Mouse (Mus musculus) spleen, adult 2 months (tissue): ENCODE measurements around the gene Fnbp1. TPM values are rescaled to one million over a fixed set of nuclear protein-coding genes. Genes with fewer than 3 reads are reported as not detected.

Experiments
- DNase-seq, 2 experiments: peaks; one replicate each; pipeline versions ENCODE4 v3.0.0 to v3.0.0-alpha.2; 2012 to 2021; ENCODE audit warnings: low spot score in 2 of 2, low read depth in 1 of 2
- H3K27ac ChIP-seq: fragments of 200-500 bp; 2 replicates; pipeline ENCODE4 v1.5.1; 2012; ENCODE audit warnings: low read length, inconsistent platforms; ENCODE audit not compliant: insufficient read depth
- H3K27me3 ChIP-seq: fragments of 200-500 bp; 2 replicates; pipeline ENCODE4 v1.6.1; 2012; ENCODE audit warnings: mild to moderate bottlenecking, moderate library complexity, low read length, inconsistent platforms; ENCODE audit not compliant: control insufficient read depth, insufficient read depth
- H3K36me3 ChIP-seq: fragments of 200-500 bp; 2 replicates; pipeline ENCODE4 v1.6.1; 2012; ENCODE audit warnings: mild to moderate bottlenecking, low read length, inconsistent platforms; ENCODE audit not compliant: control insufficient read depth, insufficient read depth
- H3K4me1 ChIP-seq: fragments of 200-500 bp; 2 replicates; pipeline ENCODE4 v1.6.1; 2011; ENCODE audit warnings: inconsistent platforms; ENCODE audit not compliant: control insufficient read depth, insufficient read depth, insufficient read length
- H3K4me3 ChIP-seq: fragments of 200-500 bp; 2 replicates; pipeline ENCODE4 v1.5.1; 2011; ENCODE audit warnings: mild to moderate bottlenecking, inconsistent platforms; ENCODE audit not compliant: insufficient read depth, insufficient read length; ENCODE audit errors: extremely low read depth
- CTCF ChIP-seq: fragments of 200-500 bp; IDR thresholded peaks from 2 replicates; pipeline ENCODE4 v1.5.1; 2011; ENCODE audit warnings: mild to moderate bottlenecking, inconsistent platforms; ENCODE audit not compliant: insufficient read depth, insufficient read length, insufficient replicate concordance; ENCODE audit errors: extremely low read depth
- POLR2A ChIP-seq: fragments of 200-500 bp; IDR thresholded peaks from 2 replicates; pipeline ENCODE4 v1.6.1; 2011; ENCODE audit warnings: low read depth, low read length, inconsistent platforms
- WGBS: fragments of 180-500 bp; shearing (Covaris S2); methylation state at CpG from one replicate; pipeline ENCODE4 v1.1.7; 2018; 5-methylcytosine and 5-hydroxymethylcytosine counted together
- polyA plus RNA-seq: library from polyadenylated mRNA; depleted of rRNA; stranded (reverse); fragments of >200 nt; gene quantifications from 2 replicates; pipeline ENCODE4 v1.2.3, GENCODE M21; 2012

Gene Fnbp1
- polyA plus RNA-seq, 1 experiment, result 78.7 TPM

- H3K27me3 ChIP-seq, result no peaks in the 10 kb centered on the region
- no peak for TF ChIP-seq CTCF
- TF ChIP-seq POLR2A, result no peak
- WGBS, result 43% methylated on average over 3 of the region's 4 CpGs
- DNase-seq, result no peak
- H3K27ac ChIP-seq, result no peak overlapping the region
- H3K4me3 ChIP-seq, result no peak overlapping the region
- H3K36me3 ChIP-seq, result no peaks in the 10 kb centered on the region
- peaks cover 62% of the 10 kb centered on the region; the same call in 1 of the 2 replicates for H3K4me1 ChIP-seq
Measured at GRCm38 (mm10) chr2:31133981-31134380, 7.8 kb downstream of the Fnbp1 start.

DNA sequence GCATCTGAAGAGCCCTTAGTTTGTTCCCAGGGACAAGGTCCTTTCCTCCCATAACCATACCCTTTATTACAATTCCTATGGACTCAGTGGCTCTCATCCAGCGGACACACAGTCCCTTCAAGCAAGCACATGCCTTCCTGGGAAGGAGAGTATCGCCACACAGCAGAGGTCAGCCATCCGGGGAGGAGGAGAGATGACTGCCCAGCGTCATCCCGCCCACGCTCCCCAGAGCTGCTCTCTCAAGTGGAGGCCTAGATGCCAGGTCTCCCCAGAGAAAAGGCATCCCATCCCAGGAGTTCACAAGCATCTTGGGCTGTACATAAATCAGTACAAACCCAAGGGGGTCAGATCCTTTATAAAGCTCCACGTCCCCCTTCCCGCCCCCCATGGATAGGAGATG lies 9.1 kb downstream of the Fnbp1 start:
- Histone ChIP-seq H3K4me1 (peaks cover 64% of the 10 kb centered on the region; the same call in 1 of the 2 replicates), H3K36me3 (no peaks in the 10 kb centered on the region), H3K4me3 (no peak overlapping the region), H3K27me3 (no peaks in the 10 kb centered on the region), H3K27ac (peak overlapping the region; percentile 10; the same call in 1 of the 2 replicates)
- TF ChIP-seq POLR2A, result no peak
- TF ChIP-seq CTCF, result no peak
- DNase-seq, result no peak
- 83% methylated on average over 8 of the region's 8 CpGs for WGBS

DNA sequence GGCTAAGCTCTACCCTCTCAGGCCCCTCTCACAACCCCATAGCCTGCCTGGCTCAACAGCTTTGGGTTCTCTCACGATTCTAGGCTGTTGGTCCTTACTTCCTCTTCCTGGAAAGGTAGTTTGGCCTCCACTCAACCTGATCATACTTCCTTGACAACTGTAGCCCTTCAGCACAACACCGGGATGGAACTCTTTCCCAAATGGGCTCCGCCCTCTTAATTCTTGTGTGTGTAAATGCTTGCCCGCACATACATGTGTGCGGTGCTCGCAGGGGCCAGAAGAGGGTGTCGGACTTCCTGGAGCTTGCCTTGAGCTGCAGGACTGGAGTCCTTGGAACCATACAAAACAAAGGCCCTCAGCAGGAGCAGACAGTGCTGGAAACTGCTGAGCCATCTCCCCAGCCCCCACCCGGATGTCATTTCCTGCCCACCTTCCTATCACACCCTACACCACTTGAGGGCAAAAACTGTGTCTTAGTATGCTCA lies 11.0 kb downstream of the Fnbp1 start:
- H3K27ac ChIP-seq, result peak overlapping the region; percentile 39

DNA sequence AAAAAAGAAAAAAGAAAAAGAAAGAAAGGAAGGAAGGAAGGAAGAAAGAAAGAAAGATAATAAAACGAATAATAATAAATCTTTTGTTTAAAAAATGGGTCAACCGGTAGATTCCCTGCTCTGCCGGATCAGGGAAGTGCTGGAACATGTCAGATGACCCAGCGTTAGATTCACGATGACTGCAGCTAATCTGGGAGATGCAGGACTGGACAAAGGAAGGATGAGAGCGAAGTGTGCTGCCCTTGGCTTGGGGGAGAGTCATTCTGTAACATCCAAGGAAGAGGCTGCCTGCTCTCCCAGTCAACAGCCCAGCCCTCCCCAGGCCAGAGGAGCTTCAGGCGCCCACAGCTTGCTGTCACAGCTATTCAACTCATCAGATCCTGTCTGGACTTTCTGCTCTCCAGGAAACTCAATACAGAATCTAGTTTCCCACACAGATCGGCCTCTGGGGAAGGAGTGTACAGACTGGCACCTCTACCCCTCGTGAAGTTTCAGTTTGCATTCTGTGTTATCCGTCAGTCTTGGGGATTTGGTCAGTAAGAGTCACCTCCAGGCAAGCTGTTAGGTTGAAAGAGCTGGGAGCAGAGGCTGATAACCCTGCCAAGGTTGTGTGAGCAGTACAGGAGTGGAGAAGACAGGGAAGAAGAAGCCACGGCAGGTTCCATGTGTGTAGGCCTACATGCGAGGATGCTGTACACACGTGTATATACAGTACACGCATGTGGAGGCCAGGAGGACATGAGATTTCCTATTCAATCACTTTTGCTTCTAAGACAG lies 11.9 kb downstream of the Fnbp1 start:
- no peak for DNase-seq
- no peaks in the 10 kb centered on the region for H3K27me3 ChIP-seq
- H3K4me1 ChIP-seq, result peaks cover 55% of the 10 kb centered on the region
- WGBS, result 71% methylated on average over 14 of the region's 14 CpGs
- H3K4me3 ChIP-seq, result no peak overlapping the region
- H3K27ac ChIP-seq, result no peak overlapping the region
- no peak for TF ChIP-seq CTCF
- no peak for TF ChIP-seq POLR2A
- no peaks in the 10 kb centered on the region for H3K36me3 ChIP-seq

More for the DNA sequence above, 11.0 kb downstream of the Fnbp1 start:
- H3K4me3 ChIP-seq, result no peak overlapping the region
- no peaks in the 10 kb centered on the region for H3K27me3 ChIP-seq
- H3K36me3 ChIP-seq, result no peaks in the 10 kb centered on the region
- 30% methylated on average over 8 of the region's 8 CpGs for WGBS
- peak in 1 of 2 experiments; percentile 53 for DNase-seq
- no peak for TF ChIP-seq POLR2A
- TF ChIP-seq CTCF, result peak; percentile 14; the same call in 1 of the 2 replicates
- H3K4me1 ChIP-seq, result peaks cover 56% of the 10 kb centered on the region; the same call in 1 of the 2 replicates

DNA sequence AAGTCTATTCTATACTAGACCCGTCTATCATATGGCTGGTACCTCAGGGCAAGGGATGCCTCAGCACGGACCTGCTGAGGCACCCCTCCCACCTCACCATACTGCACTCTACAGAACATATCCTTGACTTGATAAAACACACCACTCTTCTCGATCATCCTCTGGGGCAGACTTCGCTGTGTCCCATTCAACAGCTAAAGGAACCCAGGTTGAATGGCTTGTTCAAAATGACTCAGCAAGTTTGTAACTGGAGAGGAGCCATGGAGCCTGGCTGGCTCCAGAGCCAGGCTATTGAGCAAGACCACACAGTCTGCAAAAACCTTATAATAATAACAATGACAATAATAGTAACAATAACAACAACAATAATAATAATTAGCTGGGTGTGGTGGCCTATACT lies 13.9 kb downstream of the Fnbp1 start:
- no peak for DNase-seq
- Histone ChIP-seq H3K4me3 (no peak overlapping the region), H3K27me3 (no peaks in the 10 kb centered on the region), H3K36me3 (no peaks in the 10 kb centered on the region), H3K4me1 (peaks cover 49% of the 10 kb centered on the region), H3K27ac (no peak overlapping the region)
- TF ChIP-seq CTCF (no peak), POLR2A (no peak)
- 61% methylated on average over 4 of the region's 4 CpGs for WGBS

- no peak for DNase-seq
- Histone ChIP-seq H3K4me3 (no peak overlapping the region), H3K27ac (peak overlapping the region; percentile 1; the same call in 1 of the 2 replicates), H3K36me3 (no peaks in the 10 kb centered on the region), H3K27me3 (no peaks in the 10 kb centered on the region), H3K4me1 (peaks cover 42% of the 10 kb centered on the region)
- 72% methylated on average over 7 of the region's 7 CpGs for WGBS
- no peak for TF ChIP-seq CTCF
- TF ChIP-seq POLR2A, result no peak
Measured at GRCm38 (mm10) chr2:31127219-31127618, 14.6 kb downstream of the Fnbp1 start.

GRCm38 (mm10) chr2:31126048-31126447 lies 15.8 kb downstream of the Fnbp1 start:
- Histone ChIP-seq H3K4me3 (no peak overlapping the region), H3K27me3 (no peaks in the 10 kb centered on the region), H3K36me3 (no peaks in the 10 kb centered on the region), H3K4me1 (peaks cover 34% of the 10 kb centered on the region), H3K27ac (no peak overlapping the region)
- no peak for DNase-seq
- TF ChIP-seq CTCF (no peak), POLR2A (no peak)
- 90% methylated on average over 9 of the region's 9 CpGs for WGBS
